Mouse (Mus musculus) ES-E14 (cell line): ENCODE measurements around the gene Bag6. TPM values are rescaled to one million over a fixed set of nuclear protein-coding genes. Genes with fewer than 3 reads are reported as not detected.

Experiments used
- DNase-seq: peaks from one replicate; pipeline ENCODE4 v3.0.0-alpha.2; 2013; ENCODE audit warnings: low read depth, low spot score
- H3K27ac ChIP-seq: 2 replicates; pipeline ENCODE4 v1.5.1; 2012; ENCODE audit warnings: low read depth, mild to moderate bottlenecking, low read length, moderate library complexity, mixed read lengths; ENCODE audit not compliant: poor library complexity, insufficient read depth, severe bottlenecking
- H3K36me3 ChIP-seq: 2 replicates; pipeline ENCODE4 v1.6.1; 2012; ENCODE audit warnings: mild to moderate bottlenecking, low read length, moderate library complexity, mixed read lengths; ENCODE audit not compliant: control insufficient read depth, poor library complexity, insufficient read depth, severe bottlenecking
- H3K4me1 ChIP-seq, 2 experiments: fragments of 150-350 bp in 1 of 2; sonication (generic) in 1 of 2; 2 replicates each; pipeline ENCODE4 v1.6.1; 2012; ENCODE audit warnings: low read length in 2 of 2, mild to moderate bottlenecking in 1 of 2, mixed read lengths in 1 of 2; ENCODE audit not compliant: control insufficient read depth in 2 of 2, insufficient read depth in 2 of 2, poor library complexity in 1 of 2
- H3K4me3 ChIP-seq, 2 experiments: fragments of 150-350 bp in 1 of 2; sonication (generic) in 1 of 2; 2 replicates each; pipeline ENCODE4 v1.5.1; 2012; ENCODE audit warnings: low read length in 2 of 2, low read depth in 1 of 2, mild to moderate bottlenecking in 1 of 2, mixed read lengths in 1 of 2; ENCODE audit not compliant: insufficient read depth in 1 of 2, poor library complexity in 1 of 2, severe bottlenecking in 1 of 2
- H3K9ac ChIP-seq: 2 replicates; pipeline ENCODE4 v1.6.1; 2012; ENCODE audit warnings: low read depth, mild to moderate bottlenecking, low read length, mixed read lengths; ENCODE audit not compliant: poor library complexity, insufficient read depth, severe bottlenecking
- H3K9me3 ChIP-seq: fragments of 150-350 bp; sonication (generic); 2 replicates; pipeline ENCODE4 v1.6.1; 2012; ENCODE audit warnings: low read depth, mild to moderate bottlenecking, low read length; ENCODE audit not compliant: control insufficient read depth, insufficient read depth
- CHD2 ChIP-seq: IDR thresholded peaks from 2 replicates; pipeline ENCODE4 v1.6.1; 2014; ENCODE audit warnings: mild to moderate bottlenecking, low read depth, low read length, inconsistent platforms
- HCFC1 ChIP-seq: IDR thresholded peaks from 2 replicates; pipeline ENCODE4 v1.6.1; 2012; ENCODE audit warnings: low read length, inconsistent platforms, borderline replicate concordance; ENCODE audit not compliant: insufficient read depth
- MAFK ChIP-seq: IDR thresholded peaks from 2 replicates; pipeline ENCODE4 v1.6.1; 2014; ENCODE audit warnings: mild to moderate bottlenecking, low read depth, low read length, inconsistent platforms; ENCODE audit not compliant: insufficient read depth
- ZC3H11A ChIP-seq: IDR thresholded peaks from 2 replicates; pipeline ENCODE4 v1.6.1; 2012; ENCODE audit warnings: low read depth, mild to moderate bottlenecking, inconsistent platforms, low read length, borderline replicate concordance
- ZNF384 ChIP-seq: IDR thresholded peaks from 2 replicates; pipeline ENCODE4 v1.6.1; 2012; ENCODE audit warnings: low read depth, low read length, inconsistent platforms
- in situ Hi-C, 2 experiments: fragments of 600-800 bp; cut with MboI; formaldehyde crosslinking; loops; one replicate each; pipeline ENCODE4 v1.15.1; 2025; ENCODE audit warnings: low sequenced_read_pairs in 2 of 2, inconsistent platforms in 1 of 2; ENCODE audit not compliant: unreplicated experiment in 2 of 2
- total RNA-seq: library from RNA; depleted of rRNA; stranded (reverse); fragments of 300-350 nt; gene quantifications from 2 replicates; pipeline ENCODE4 v1.2.3, GENCODE M21; 2012

Gene Bag6
- total RNA-seq, 1 experiment, result 208 TPM

GRCm38 (mm10) chr17:35164568-35165450 lies 29.8 kb downstream of the Bag6 start, which contains the start of gene Prrc2a:
Gene Prrc2a, minus strand, starts transcription at chr17:35164897.
- peak; percentile 97 for DNase-seq
- H3K36me3 ChIP-seq, result peaks cover 31% of the 10 kb centered on the region
- H3K27ac ChIP-seq, result peak within 1 kb of the TSS; percentile 99
- peak within 1 kb of the TSS; percentile 99 for H3K9ac ChIP-seq
- H3K4me1 ChIP-seq, result peaks cover 0 to 10% of the 10 kb centered on the region in 2 experiments; a peak in 1 of 4 replicates
- H3K4me3 ChIP-seq, result peak within 1 kb of the TSS; percentile 98 to 99
- TF ChIP-seq HCFC1 (peak; percentile 71; the same call in 1 of the 2 replicates), CHD2 (no peak), ZC3H11A (no peak), ZNF384 (peak; percentile 94)
- H3K9me3 ChIP-seq, result no peaks in the 10 kb centered on the region
- in situ Hi-C loops, result loop anchor here (5.0 kb wide), 1 partner anchor 67 kb away; the partner anchor contains the start of gene Atp6v1g2 (in 2 of the 2)

DNA sequence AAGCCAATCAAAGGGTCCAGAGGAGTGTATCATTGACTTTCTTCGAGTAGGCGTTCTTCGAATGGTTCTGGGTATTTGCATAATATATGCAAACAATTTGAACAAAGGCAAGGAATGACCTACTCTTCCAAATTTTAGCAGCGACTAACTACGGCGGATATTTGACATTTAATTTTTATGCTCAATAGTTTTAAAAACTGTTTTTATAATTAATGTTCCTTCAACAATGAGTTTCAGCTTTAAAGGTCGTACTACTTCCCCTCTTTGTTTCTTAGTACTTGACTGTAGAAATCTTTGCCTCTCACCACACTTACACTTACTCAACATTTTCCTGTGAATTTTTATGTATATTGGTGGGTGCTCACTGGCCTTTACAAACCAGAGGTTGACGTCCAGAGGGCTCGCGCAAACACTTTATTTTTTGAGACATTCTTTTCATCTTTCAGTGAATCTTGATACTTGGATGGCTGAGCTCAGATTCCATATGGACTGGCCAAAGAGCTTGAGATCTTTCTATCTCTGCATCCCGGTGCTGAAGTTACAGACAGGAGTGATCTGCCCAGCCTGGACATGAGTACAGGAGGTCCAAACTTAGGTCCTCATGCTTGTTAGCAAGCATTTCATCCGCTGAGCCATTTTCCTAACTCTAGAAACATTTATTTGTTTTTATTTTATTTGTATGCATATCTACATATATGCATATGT lies 30.6 kb downstream of the Bag6 start:
- no peak for DNase-seq
- H3K4me3 ChIP-seq, result peak overlapping the region; percentile 78 to 92
- H3K4me1 ChIP-seq, result peaks cover 0 to 10% of the 10 kb centered on the region in 2 experiments; a peak in 1 of 4 replicates
- peak overlapping the region; percentile 99; the same call in 1 of the 2 replicates for H3K27ac ChIP-seq
- H3K9ac ChIP-seq, result no peak overlapping the region
- in situ Hi-C loops, result loop anchor here (5.0 kb wide), 1 partner anchor 67 kb away; the partner anchor contains the start of gene Atp6v1g2 (in 2 of the 2)
- no peaks in the 10 kb centered on the region for H3K9me3 ChIP-seq
- H3K36me3 ChIP-seq, result peaks cover 23% of the 10 kb centered on the region
- no peak for TF ChIP-seq CHD2
- TF ChIP-seq ZNF384, result no peak
- TF ChIP-seq ZC3H11A, result no peak
- TF ChIP-seq HCFC1, result no peak
- no peak for TF ChIP-seq MAFK

DNA sequence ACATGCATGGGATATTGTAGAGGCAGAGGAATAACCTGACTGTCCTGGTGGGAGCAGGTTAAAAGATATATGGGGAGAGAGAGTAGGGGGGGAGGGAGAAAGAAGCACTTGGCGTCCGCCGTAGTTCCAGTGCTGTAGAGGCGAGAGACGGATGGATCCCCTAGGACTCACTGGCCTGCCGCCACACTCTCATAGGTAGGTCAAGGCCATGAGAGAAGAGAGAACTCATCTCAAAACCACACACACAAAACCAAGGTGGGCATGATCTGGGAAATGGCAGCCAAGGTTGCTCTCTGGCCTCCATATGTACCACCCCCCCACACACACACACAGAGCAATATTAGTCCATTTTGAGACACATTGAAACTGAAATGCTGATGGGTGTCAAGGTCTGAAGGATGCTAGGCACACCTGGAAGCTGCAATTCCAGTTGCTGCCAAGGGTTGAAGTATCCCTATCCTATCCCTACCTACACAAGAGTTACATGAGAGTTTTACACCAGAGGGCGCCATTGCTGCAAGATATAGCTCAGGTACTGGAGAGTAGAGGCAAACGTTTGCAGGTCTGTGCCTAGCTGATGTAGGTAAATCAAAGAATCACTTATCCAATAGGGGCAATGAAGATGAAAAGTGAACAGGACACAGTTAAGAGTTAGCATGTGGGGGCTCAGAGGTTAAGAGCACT lies 31.5 kb downstream of the Bag6 start:
- H3K9ac ChIP-seq, result no peak overlapping the region
- TF ChIP-seq ZC3H11A, result peak; percentile 16; the same call in 1 of the 2 replicates
- TF ChIP-seq CHD2, result no peak
- TF ChIP-seq MAFK, result no peak
- TF ChIP-seq HCFC1, result no peak
- no peak for TF ChIP-seq ZNF384
- in situ Hi-C loops, result loop anchor here (5.0 kb wide), 1 partner anchor 66 kb away; the partner anchor contains the start of gene Atp6v1g2 (in 2 of the 2)
- peak; percentile 96 for DNase-seq
- no peaks in the 10 kb centered on the region for H3K9me3 ChIP-seq
- no peak overlapping the region for H3K27ac ChIP-seq
- no peak overlapping the region for H3K4me3 ChIP-seq
- peaks cover 14% of the 10 kb centered on the region for H3K36me3 ChIP-seq
- H3K4me1 ChIP-seq, result peaks cover 0 to 8% of the 10 kb centered on the region in 2 experiments; a peak in 1 of 4 replicates

GRCm38 (mm10) chr17:35167794-35168193 lies 32.8 kb downstream of the Bag6 start:
- Histone ChIP-seq H3K27ac (no peak overlapping the region), H3K36me3 (peaks cover under 1% of the 10 kb centered on the region; the same call in 1 of the 2 replicates), H3K4me1 (peaks cover 0 to 3% of the 10 kb centered on the region in 2 experiments; a peak in 1 of 4 replicates), H3K9me3 (no peaks in the 10 kb centered on the region), H3K4me3 (no peak overlapping the region), H3K9ac (no peak overlapping the region)
- in situ Hi-C loops, result loop anchor here (5.0 kb wide), 1 partner anchor 65 kb away; the partner anchor contains the start of gene Atp6v1g2 (in 2 of the 2)
- TF ChIP-seq ZNF384 (no peak), MAFK (no peak), ZC3H11A (no peak), CHD2 (no peak), HCFC1 (no peak)
- no peak for DNase-seq
